Comparison of ENCODE assay signal across 8 mouse cellular contexts in genomic region chr19:45475928-45476553, GRCm38 (mm10).
A peak's percentile ranks its signal among the peaks of the same experiment; 100 is the strongest.
DNase-seq lines count a peak whose midpoint lies in the region; ATAC-seq and TF ChIP-seq lines count a peak whose summit lies in the region.

No protein-coding gene starts in this region.

- no peak for TF ChIP-seq CTCF in cerebellum, adult 2 months (IDR thresholded peaks at IDR 0.05; ENCODE audit: borderline replicate concordance, insufficient read depth, low read depth, low read length)

- H3K27me3 ChIP-seq in heart, embryonic 16.5 days (ENCODE audit: control insufficient read depth, insufficient read depth, low read length), result no peaks in the 10 kb centered on the region
- no peaks in the 10 kb centered on the region for H3K27me3 ChIP-seq in cerebellum, adult 2 months (ENCODE audit: control insufficient read depth, insufficient read depth, low read length)
- no peaks in the 10 kb centered on the region for H3K27me3 ChIP-seq in hindbrain, embryonic 13.5 days
- H3K27me3 ChIP-seq in kidney, embryonic 16.5 days (ENCODE audit: insufficient read depth, low read length), result no peaks in the 10 kb centered on the region

- ATAC-seq in heart, embryonic 16.5 days (replicated peaks; ENCODE audit: extremely low read depth, insufficient read depth, low FRiP score), result no peak
- peak; percentile 79 for ATAC-seq in hindbrain, embryonic 13.5 days (ENCODE audit: low FRiP score)
- ATAC-seq in kidney, embryonic 16.5 days (ENCODE audit: low FRiP score, low TSS enrichment), result no peak

- H3K27ac ChIP-seq in heart, embryonic 16.5 days (ENCODE audit: low read length), result no peak overlapping the region
- H3K27ac ChIP-seq in cerebellum, adult 2 months (ENCODE audit: insufficient read depth, low read length), result peak overlapping the region; percentile 64
- H3K27ac ChIP-seq in hindbrain, embryonic 13.5 days, result peak overlapping the region; percentile 89
- no peak overlapping the region for H3K27ac ChIP-seq in kidney, embryonic 16.5 days (ENCODE audit: low read length)

- H3K9me3 ChIP-seq in heart, embryonic 16.5 days (replicated peaks; ENCODE audit: control insufficient read depth, low read length), result no peaks in the 10 kb centered on the region
- no peaks in the 10 kb centered on the region for H3K9me3 ChIP-seq in hindbrain, embryonic 13.5 days
- H3K9me3 ChIP-seq in kidney, embryonic 16.5 days (ENCODE audit: low read length), result no peaks in the 10 kb centered on the region

- WGBS in heart, embryonic 16.5 days, result 63% methylated on average over 24 of the region's 24 CpGs
- WGBS in cerebellum, adult 2 months, result 8% methylated on average over 24 of the region's 24 CpGs
- WGBS in hindbrain, embryonic 13.5 days, result 34% methylated on average over 24 of the region's 24 CpGs
- WGBS in kidney, embryonic 16.5 days, result 55% methylated on average over 24 of the region's 24 CpGs

- H3K4me3 ChIP-seq in heart, embryonic 16.5 days (ENCODE audit: low read length), result no peak overlapping the region
- H3K4me3 ChIP-seq in cerebellum, adult 2 months (replicated peaks; ENCODE audit: insufficient read depth, low read depth, low read length), result peak overlapping the region; percentile 41
- H3K4me3 ChIP-seq in hindbrain, embryonic 13.5 days, result no peak overlapping the region
- no peak overlapping the region for H3K4me3 ChIP-seq in kidney, embryonic 16.5 days (ENCODE audit: low read length)

- H3K9ac ChIP-seq in heart, embryonic 16.5 days (ENCODE audit: low read length), result no peak overlapping the region
- H3K9ac ChIP-seq in hindbrain, embryonic 13.5 days, result peak overlapping the region; percentile 35; the same call in 1 of the 2 replicates
- no peak overlapping the region for H3K9ac ChIP-seq in kidney, embryonic 16.5 days (replicated peaks; ENCODE audit: low read length)

- no peak for DNase-seq in heart, postnatal 25 days (ENCODE audit: low spot score)
- peak; percentile 55 to 57 for DNase-seq in cerebellum, adult 2 months
- peak; percentile 13 to 60 for DNase-seq in lung, postnatal 4 days
- no peak for DNase-seq in ovary, postnatal 14 days (ENCODE audit: low spot score)
- no peak for DNase-seq in spleen, adult 12 weeks (ENCODE audit: low spot score)

- H3K4me1 ChIP-seq in heart, embryonic 16.5 days (ENCODE audit: control insufficient read depth, insufficient read depth, low read length), result peaks cover 5% of the 10 kb centered on the region
- H3K4me1 ChIP-seq in cerebellum, adult 2 months (ENCODE audit: control insufficient read depth, insufficient read depth, low read length), result peaks cover 5% of the 10 kb centered on the region
- peaks cover 44% of the 10 kb centered on the region for H3K4me1 ChIP-seq in hindbrain, embryonic 13.5 days (replicated peaks)
- peaks cover 9% of the 10 kb centered on the region; the same call in 1 of the 2 replicates for H3K4me1 ChIP-seq in kidney, embryonic 16.5 days (ENCODE audit: insufficient read depth, low read length)

- intact Hi-C loops in heart, postnatal 25 days (cut with DNase I), result no loop called here

- TF ChIP-seq POLR2A in cerebellum, adult 2 months (IDR thresholded peaks at IDR 0.05; ENCODE audit: borderline replicate concordance, insufficient read depth, low read length), result no peak

- 0 out of 2 replicates have a peak, but pooled peaks cover 4% of the 10 kb centered on the region for H3K36me3 ChIP-seq in heart, embryonic 16.5 days (ENCODE audit: control insufficient read depth, insufficient read depth)
- H3K36me3 ChIP-seq in hindbrain, embryonic 13.5 days, result peaks cover 3% of the 10 kb centered on the region; the same call in 1 of the 2 replicates
- peaks cover 5% of the 10 kb centered on the region for H3K36me3 ChIP-seq in kidney, embryonic 16.5 days (ENCODE audit: insufficient read depth, low read length)

- peak overlapping the region; percentile 26; the same call in 1 of the 2 replicates for H3K4me2 ChIP-seq in heart, embryonic 16.5 days (ENCODE audit: low read depth, low read length)
- peak overlapping the region; percentile 44 for H3K4me2 ChIP-seq in hindbrain, embryonic 13.5 days
- H3K4me2 ChIP-seq in kidney, embryonic 16.5 days (replicated peaks; ENCODE audit: low read depth, low read length), result no peak overlapping the region

Comparison
In these comparisons a context has a peak if more than half of its experiments do, and no peak if none do; other contexts are left out.
1. H3K27ac ChIP-seq: peak in cerebellum, adult 2 months (single experiment) and hindbrain, embryonic 13.5 days (single experiment); none in heart, embryonic 16.5 days (single experiment) and kidney, embryonic 16.5 days (single experiment).
2. DNase-seq: peak in cerebellum, adult 2 months (2 of 2) and lung, postnatal 4 days (2 of 2); none in heart, postnatal 25 days (single experiment), ovary, postnatal 14 days (single experiment) and spleen, adult 12 weeks (single experiment).